Mouse (Mus musculus): Measurements from ENCODE around the gene Mymk. TPM values are rescaled to one million over a fixed set of nuclear protein-coding genes. Genes with fewer than 3 reads are reported as not detected.
A peak's percentile ranks its signal among the peaks of the same experiment; 100 is the strongest.

Gene Mymk
- total RNA-seq, 2 experiments from 2014 or later, result 0.18 to 0.21 TPM

- no peak for DNase-seq (ENCODE audit: low spot score)
Measured at GRCm38 (mm10) chr2:27037008-27037407, 35.0 kb downstream of the Mymk start.

- no peak for DNase-seq (ENCODE audit: low spot score)
Measured at GRCm38 (mm10) chr2:27036003-27036402, 36.0 kb downstream of the Mymk start.

GRCm38 (mm10) chr2:27032361-27032760, 39.6 kb downstream of the Mymk start:
- no peak for DNase-seq (ENCODE audit: low spot score)

- DNase-seq (ENCODE audit: low spot score), result no peak
Measured at GRCm38 (mm10) chr2:27028437-27029015, 43.5 kb downstream of the Mymk start.

GRCm38 (mm10) chr2:27027618-27028436, 44.2 kb downstream of the Mymk start, which contains the start of gene Slc2a6:
Slc2a6 (minus strand) TSS chr2:27027998.
- DNase-seq (ENCODE audit: low spot score), result peak; percentile 81

GRCm38 (mm10) chr2:27026857-27027617, 44.9 kb downstream of the Mymk start:
- DNase-seq (ENCODE audit: low spot score), result no peak

GRCm38 (mm10) chr2:27026332-27026731, 45.6 kb downstream of the Mymk start:
- DNase-seq (ENCODE audit: low spot score), result no peak

GRCm38 (mm10) chr2:27025545-27025944, 46.4 kb downstream of the Mymk start:
- DNase-seq (ENCODE audit: low spot score), result no peak

GRCm38 (mm10) chr2:27024136-27024535, 47.8 kb downstream of the Mymk start:
- no peak for DNase-seq (ENCODE audit: low spot score)

GRCm38 (mm10) chr2:27022612-27023011, 49.4 kb downstream of the Mymk start:
- DNase-seq (ENCODE audit: low spot score), result no peak

GRCm38 (mm10) chr2:27021103-27021502, 50.9 kb downstream of the Mymk start:
- no peak for DNase-seq (ENCODE audit: low spot score)

GRCm38 (mm10) chr2:27019530-27019929, 52.4 kb downstream of the Mymk start:
- DNase-seq (ENCODE audit: low spot score), result no peak

GRCm38 (mm10) chr2:27017802-27018201, 54.2 kb downstream of the Mymk start:
- peak; percentile 63 for DNase-seq (ENCODE audit: low spot score)

Other genes starting within 250 kb of the Mymk start
- gene Abo, start 207.2 kb downstream of the Mymk start, total RNA-seq (2021), result not detected
- gene Surf6, start 169.3 kb downstream of the Mymk start, total RNA-seq (2021), result 10 to 100 TPM; 11.6 to 12.1 TPM
- 10 to 100 TPM; 16.7 to 17.4 TPM for gene Med22, start 161.5 kb downstream of the Mymk start, total RNA-seq (2021)
- 100 to 1,000 TPM; 278 to 285 TPM for gene Rpl7a, start 161.4 kb downstream of the Mymk start, total RNA-seq (2021)
- 10 to 100 TPM; 11.5 to 12.5 TPM for gene Surf2, start 155.8 kb downstream of the Mymk start, total RNA-seq (2021)
- gene Surf1, start 155.6 kb downstream of the Mymk start, total RNA-seq (2021), result 10 to 100 TPM; 41.4 to 43.1 TPM
- 10 to 100 TPM; 69.8 to 70.0 TPM for gene Surf4, start 138.3 kb downstream of the Mymk start, total RNA-seq (2021)
- under 1 TPM in 1 of 2 experiments, not detected in 1; 0.24 TPM for gene Stkld1, start 138.1 kb downstream of the Mymk start, total RNA-seq (2021)
- 10 to 100 TPM; 14.4 to 14.7 TPM for gene Rexo4, start 107.8 kb downstream of the Mymk start, total RNA-seq (2021)
- not detected for gene Adamts13, start 98.8 kb downstream of the Mymk start, total RNA-seq (2021)
- 10 to 100 TPM; 31.2 to 34.2 TPM for gene Cacfd1, start 62.3 kb downstream of the Mymk start, total RNA-seq (2021)
- under 1 TPM in 1 of 2 experiments, not detected in 1; 0.17 TPM for gene Slc2a6, start 44.2 kb downstream of the Mymk start, total RNA-seq (2021)
- 1 to 10 TPM; 2.7 to 6.9 TPM for gene Adamtsl2, start 7.2 kb upstream of the Mymk start, total RNA-seq (2021)
- not detected for gene Fam163b, start 70.3 kb upstream of the Mymk start, total RNA-seq (2021)
- not detected for gene Dbh, start 93.1 kb upstream of the Mymk start, total RNA-seq (2021)
- gene Sardh, start 176.2 kb upstream of the Mymk start, total RNA-seq (2021), result under 1 TPM; 0.82 to 0.85 TPM